Mouse (Mus musculus) embryonic facial prominence, embryonic 10.5 days (tissue): ENCODE results near the gene Baz2b. TPM values are rescaled to one million over a fixed set of nuclear protein-coding genes. Genes with fewer than 3 reads are reported as not detected.

Experiments used
- DNase-seq: peaks from one replicate; pipeline ENCODE4 v3.0.0-alpha.2; 2017; ENCODE audit warnings: low spot score
- H3K27ac ChIP-seq: fragments of 300-500 bp; sonication (generic); replicated peaks from 2 replicates; pipeline ENCODE4 v1.5.1; 2016; ENCODE audit warnings: mild to moderate bottlenecking
- H3K27me3 ChIP-seq: fragments of 300-500 bp; sonication (generic); replicated peaks from 2 replicates; pipeline ENCODE4 v1.6.1; 2016; ENCODE audit warnings: low read depth, mild to moderate bottlenecking; ENCODE audit not compliant: poor library complexity, severe bottlenecking
- H3K36me3 ChIP-seq: fragments of 300-500 bp; sonication (generic); replicated peaks from 2 replicates; pipeline ENCODE4 v1.6.1; 2016; ENCODE audit warnings: mild to moderate bottlenecking, moderate library complexity
- H3K4me1 ChIP-seq: fragments of 300-500 bp; sonication (generic); 2 replicates; pipeline ENCODE4 v1.6.1; 2016
- H3K4me3 ChIP-seq: fragments of 300-500 bp; sonication (generic); 2 replicates; pipeline ENCODE4 v1.5.1; 2016; ENCODE audit warnings: mild to moderate bottlenecking, moderate library complexity
- H3K9me3 ChIP-seq: fragments of 300-500 bp; sonication (generic); 2 replicates; pipeline ENCODE4 v1.6.1; 2016; ENCODE audit warnings: mild to moderate bottlenecking
- WGBS: fragments of 180-500 bp; shearing (Covaris S2); methylation state at CpG from one replicate; pipeline ENCODE4 v1.1.7; 2016; 5-methylcytosine and 5-hydroxymethylcytosine counted together
- polyA plus RNA-seq: library from polyadenylated mRNA; unstranded; fragments of >200 nt; fragmentation: Nextera tagmentation; extraction: Ambion mirVana; gene quantifications from 2 replicates; pipeline ENCODE4 v1.2.1, GENCODE M21; 2016

The Baz2b gene
- polyA plus RNA-seq, 1 experiment from 2014 or later, result 63.6 TPM

DNA sequence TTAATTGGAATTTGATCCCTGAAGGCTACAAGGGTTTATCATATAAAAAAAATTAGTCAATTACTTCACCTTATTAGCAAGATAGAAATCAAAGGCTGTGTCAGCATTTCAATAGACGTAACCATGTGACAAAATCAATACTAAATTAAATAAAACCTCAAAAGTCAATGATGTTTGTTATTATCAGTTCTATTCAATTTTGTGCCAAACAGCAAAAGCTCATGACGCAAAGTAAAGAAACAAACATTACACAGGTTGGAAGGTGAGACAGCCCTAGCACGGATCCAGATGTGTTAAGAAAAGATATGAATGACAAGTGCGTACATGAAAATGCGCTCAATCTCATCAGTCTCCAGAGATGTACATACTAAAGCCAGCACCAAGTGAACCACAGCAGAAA is 212.7 kb downstream of the Baz2b start:
- Histone ChIP-seq H3K9me3 (no peaks in the 10 kb centered on the region), H3K4me1 (peaks cover 19% of the 10 kb centered on the region), H3K27ac (no peak overlapping the region), H3K36me3 (peaks cover 40% of the 10 kb centered on the region), H3K27me3 (no peaks in the 10 kb centered on the region), H3K4me3 (no peak overlapping the region)
- no peak for DNase-seq
- 93% methylated on average over 5 of the region's 5 CpGs for WGBS

DNA sequence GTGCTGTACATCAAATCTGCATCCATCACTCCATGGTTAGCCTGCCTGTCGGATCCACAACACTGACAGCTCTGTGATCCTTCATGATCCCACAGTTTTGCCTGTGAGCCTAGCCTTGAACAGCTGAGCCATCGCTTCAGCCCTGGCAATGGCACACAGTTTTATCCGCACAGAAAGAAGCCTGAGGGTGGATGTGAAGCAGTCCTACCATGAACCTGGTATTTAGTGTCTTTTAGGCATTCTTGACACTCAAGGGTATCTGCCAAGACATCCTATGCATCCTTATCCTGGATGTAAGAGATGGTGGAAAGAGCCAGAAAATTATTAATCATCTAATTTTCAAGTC is 216.5 kb downstream of the Baz2b start:
- no peaks in the 10 kb centered on the region for H3K9me3 ChIP-seq
- peaks cover 36% of the 10 kb centered on the region for H3K4me1 ChIP-seq
- no peaks in the 10 kb centered on the region for H3K27me3 ChIP-seq
- peak overlapping the region; percentile 82 for H3K27ac ChIP-seq
- peaks cover 19% of the 10 kb centered on the region; the same call in 1 of the 2 replicates for H3K36me3 ChIP-seq
- 53% methylated on average over 3 of the region's 3 CpGs for WGBS
- H3K4me3 ChIP-seq, result peak overlapping the region; percentile 42; the same call in 1 of the 2 replicates
- no peak for DNase-seq

DNA sequence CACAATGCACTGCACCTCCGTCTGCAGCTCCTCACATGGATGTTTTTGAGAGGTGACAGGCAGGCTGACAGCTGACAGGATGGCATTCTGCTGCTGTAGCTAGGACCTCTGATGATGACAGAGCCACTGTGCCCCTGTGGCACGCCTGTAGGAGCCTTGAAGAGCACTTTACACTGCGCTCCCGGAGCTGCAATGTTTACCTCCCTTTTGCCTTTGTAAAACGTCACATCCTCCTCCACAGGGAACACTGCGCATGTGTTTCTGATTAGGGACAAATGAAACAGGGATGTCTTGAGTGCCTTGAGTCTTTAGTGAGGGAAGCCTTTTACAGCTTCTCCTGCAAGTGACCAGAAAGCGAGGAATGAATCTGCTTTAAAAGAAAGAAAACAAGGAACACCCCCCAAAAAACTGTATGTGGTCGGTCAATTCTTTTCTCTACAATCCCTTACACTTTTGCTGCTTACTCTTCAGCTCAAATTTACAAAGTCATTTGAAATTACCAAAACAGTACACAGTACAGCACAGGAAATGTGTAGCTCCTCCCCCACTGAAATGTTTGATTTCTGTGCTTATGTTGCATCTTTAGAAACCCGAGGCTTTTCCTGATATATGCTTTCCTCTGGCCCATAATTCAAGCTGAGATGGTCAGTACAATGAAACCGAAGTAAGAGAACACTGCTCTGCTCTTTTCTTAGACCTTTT is 217.0 kb downstream of the Baz2b start:
- Histone ChIP-seq H3K4me1 (peaks cover 41% of the 10 kb centered on the region), H3K9me3 (no peaks in the 10 kb centered on the region), H3K4me3 (peak overlapping the region; percentile 42), H3K27ac (peak overlapping the region; percentile 82), H3K36me3 (peaks cover 16% of the 10 kb centered on the region; the same call in 1 of the 2 replicates), H3K27me3 (no peaks in the 10 kb centered on the region)
- WGBS, result 34% methylated on average over 10 of the region's 10 CpGs
- peak; percentile 69 for DNase-seq

DNA sequence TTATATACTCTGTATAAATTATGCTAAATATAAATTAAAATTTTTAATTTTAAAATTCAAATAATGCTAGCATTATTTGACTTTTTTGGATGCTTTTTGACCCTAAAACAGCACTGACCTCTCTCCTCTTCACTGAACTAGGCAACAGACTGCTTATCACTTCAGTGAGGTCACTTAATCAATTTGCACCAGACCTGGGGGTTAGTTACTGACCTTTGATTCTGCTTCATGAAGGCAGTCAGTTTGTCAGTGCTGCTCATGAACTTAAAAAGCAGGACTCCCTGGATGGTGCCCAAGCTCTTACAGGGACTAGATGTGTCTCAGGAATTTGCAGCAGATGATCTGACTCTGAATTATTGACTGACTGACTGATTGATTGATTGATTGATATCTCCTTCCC is 217.9 kb downstream of the Baz2b start:
- no peak overlapping the region for H3K4me3 ChIP-seq
- no peaks in the 10 kb centered on the region for H3K27me3 ChIP-seq
- H3K4me1 ChIP-seq, result peaks cover 50% of the 10 kb centered on the region
- peaks cover 16% of the 10 kb centered on the region; the same call in 1 of the 2 replicates for H3K36me3 ChIP-seq
- no peak overlapping the region for H3K27ac ChIP-seq
- no peak for DNase-seq
- H3K9me3 ChIP-seq, result no peaks in the 10 kb centered on the region

DNA sequence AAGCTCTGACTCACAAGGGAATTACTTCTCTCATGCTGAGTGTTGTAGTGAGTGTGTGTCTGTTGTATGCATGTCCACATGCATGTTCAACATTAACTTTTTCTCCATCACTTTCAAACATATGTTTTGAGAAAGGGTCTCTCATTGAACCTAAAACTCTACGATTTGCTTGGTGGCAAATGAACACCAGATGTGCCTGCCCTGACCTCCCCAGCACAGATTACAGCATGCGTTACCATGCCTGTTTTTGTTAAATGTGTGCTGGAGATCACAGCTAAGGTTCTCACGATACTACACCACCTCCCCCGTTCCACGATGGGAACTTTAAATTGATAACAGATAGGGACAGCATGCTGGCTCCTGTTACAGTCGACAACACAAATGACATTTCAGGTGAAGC is 222.1 kb downstream of the Baz2b start:
- Histone ChIP-seq H3K9me3 (no peaks in the 10 kb centered on the region), H3K27me3 (no peaks in the 10 kb centered on the region), H3K27ac (no peak overlapping the region; the same call in 1 of the 2 replicates), H3K36me3 (peaks cover 15% of the 10 kb centered on the region; the same call in 1 of the 2 replicates), H3K4me3 (no peak overlapping the region), H3K4me1 (peaks cover 38% of the 10 kb centered on the region)
- DNase-seq, result peak; percentile 71
- 36% methylated on average over 6 of the region's 6 CpGs for WGBS

DNA sequence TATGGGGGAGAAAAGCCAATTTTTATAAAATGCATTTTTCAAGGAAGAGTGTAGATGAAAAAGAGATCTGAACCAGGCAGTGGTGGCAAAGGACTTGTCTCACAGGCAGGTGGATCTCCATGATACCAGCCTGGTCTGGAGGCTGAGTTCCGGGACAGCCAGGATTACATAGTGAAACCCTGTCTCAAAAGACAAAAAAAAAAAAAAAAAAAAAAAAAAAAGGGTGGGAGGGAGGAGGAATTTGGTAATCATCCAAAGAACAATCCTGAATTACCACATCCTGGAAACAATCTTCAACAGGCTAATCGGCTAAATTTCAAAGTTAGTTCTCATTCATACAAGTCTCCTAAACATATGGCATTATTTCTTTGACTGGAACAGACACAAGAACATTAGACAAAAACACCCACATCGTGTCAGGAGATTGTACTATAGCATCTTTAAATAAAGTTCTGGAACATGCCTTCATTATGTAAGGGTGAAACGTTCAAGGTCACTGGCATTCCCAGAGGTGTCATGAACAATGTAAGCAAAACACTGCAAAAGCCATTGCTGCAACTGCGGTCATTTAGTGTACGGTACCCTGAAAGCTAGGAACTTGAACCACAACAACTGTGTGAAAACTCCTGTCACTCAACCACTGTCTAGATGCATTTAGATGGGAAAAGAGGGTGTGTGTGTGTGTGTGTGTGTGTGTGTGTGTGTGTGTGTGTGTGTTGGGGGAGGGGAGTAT is 230.0 kb downstream of the Baz2b start:
- Histone ChIP-seq H3K9me3 (no peaks in the 10 kb centered on the region), H3K27ac (no peak overlapping the region), H3K4me3 (no peak overlapping the region), H3K4me1 (peaks cover 6% of the 10 kb centered on the region; the same call in 1 of the 2 replicates), H3K27me3 (no peaks in the 10 kb centered on the region), H3K36me3 (peaks cover 46% of the 10 kb centered on the region)
- WGBS, result 78% methylated on average over 6 of the region's 6 CpGs
- DNase-seq, result no peak

DNA sequence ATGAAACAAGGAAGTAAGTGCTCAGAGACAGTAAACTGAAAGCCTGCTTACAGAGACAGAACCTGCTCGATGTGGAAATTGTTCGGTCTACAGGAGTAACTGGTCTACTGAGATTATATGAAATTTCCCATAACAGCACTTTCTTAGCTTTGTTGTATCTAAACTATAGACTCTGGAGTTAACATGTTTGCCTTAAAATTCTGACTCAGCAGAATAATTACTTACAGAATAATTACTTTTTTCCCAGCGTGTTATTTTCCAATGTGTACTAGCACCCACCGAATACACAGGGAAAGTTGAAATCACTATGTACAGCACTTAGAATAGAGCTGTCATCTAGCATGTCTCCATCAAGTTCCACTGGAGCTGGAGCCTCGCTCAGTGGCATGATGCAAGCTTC is 233.0 kb downstream of the Baz2b start:
- Histone ChIP-seq H3K27me3 (no peaks in the 10 kb centered on the region), H3K4me1 (peaks cover 6% of the 10 kb centered on the region; the same call in 1 of the 2 replicates), H3K27ac (no peak overlapping the region), H3K36me3 (peaks cover 46% of the 10 kb centered on the region), H3K9me3 (no peaks in the 10 kb centered on the region), H3K4me3 (no peak overlapping the region)
- WGBS, result 92% methylated on average over 5 of the region's 5 CpGs
- no peak for DNase-seq

DNA sequence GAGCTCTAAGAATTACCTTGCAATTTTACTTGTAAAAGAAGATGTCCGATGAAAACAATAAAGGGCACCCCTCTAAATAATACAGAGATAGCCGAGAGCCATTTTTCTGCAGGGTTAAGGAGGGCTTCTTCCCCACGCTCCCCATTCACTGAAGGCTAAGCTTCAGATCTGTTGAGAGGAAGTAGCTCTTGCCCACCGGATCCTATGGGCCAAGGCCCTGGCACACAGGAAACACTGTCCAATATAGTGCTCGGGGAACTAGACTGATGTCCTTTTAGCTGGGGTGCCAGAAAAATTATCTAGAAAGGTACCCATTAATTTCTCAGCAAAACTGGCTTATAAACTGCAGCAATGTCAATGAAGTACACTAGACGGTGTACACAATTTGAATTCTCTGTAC is 233.9 kb downstream of the Baz2b start:
- no peak overlapping the region for H3K27ac ChIP-seq
- no peak overlapping the region for H3K4me3 ChIP-seq
- H3K4me1 ChIP-seq, result peaks cover 6% of the 10 kb centered on the region; the same call in 1 of the 2 replicates
- 91% methylated on average over 6 of the region's 6 CpGs for WGBS
- no peak for DNase-seq
- H3K36me3 ChIP-seq, result peaks cover 48% of the 10 kb centered on the region
- H3K27me3 ChIP-seq, result no peaks in the 10 kb centered on the region
- H3K9me3 ChIP-seq, result no peaks in the 10 kb centered on the region

DNA sequence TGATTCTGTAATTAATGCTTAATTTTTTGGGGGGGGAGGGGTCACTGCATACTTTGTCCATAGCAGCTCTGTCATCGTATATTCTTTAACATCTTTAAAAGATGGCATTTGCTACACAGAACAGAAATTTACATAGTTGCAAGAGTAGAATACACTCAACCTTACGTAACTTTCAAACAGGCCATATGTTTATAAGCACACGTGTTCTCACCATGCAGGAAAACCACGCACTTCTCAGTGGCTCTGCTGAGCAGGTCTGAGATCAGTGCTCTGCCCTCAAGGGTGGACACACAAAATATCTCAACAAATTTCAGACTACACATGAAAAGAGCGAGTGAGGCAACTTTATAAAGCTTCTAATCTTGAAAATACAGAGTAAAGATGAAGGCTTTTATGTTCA is 235.7 kb downstream of the Baz2b start:
- H3K27me3 ChIP-seq, result no peaks in the 10 kb centered on the region
- H3K4me1 ChIP-seq, result no peaks in the 10 kb centered on the region
- H3K9me3 ChIP-seq, result no peaks in the 10 kb centered on the region
- no peak overlapping the region for H3K27ac ChIP-seq
- DNase-seq, result no peak
- no peak overlapping the region for H3K4me3 ChIP-seq
- peaks cover 57% of the 10 kb centered on the region for H3K36me3 ChIP-seq
- WGBS, result 93% methylated on average over 5 of the region's 5 CpGs

DNA sequence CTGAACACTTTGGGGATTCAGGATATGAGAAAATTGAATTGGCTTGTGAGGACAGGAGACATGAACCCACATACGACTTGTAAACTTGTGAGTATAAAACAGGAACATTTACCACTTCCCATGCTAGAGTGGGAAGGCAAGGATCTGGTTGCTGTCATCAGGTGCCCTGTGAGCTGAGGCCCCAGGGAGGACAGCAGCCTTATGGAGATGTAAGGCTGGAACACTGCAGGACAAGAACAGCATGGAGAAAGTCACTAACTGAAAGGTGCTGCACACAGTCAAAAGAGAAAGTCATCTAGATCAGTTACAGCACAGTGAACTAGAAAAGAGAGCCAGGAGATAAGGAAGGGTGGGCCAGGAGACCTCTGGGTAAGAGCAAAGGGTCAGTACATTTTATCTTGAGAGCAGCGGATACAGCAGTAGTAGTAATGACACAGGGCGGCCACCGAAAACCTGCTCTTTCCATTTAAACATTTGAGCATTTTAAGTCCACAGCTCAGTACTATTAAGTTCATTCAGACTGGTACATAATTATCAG is 236.5 kb downstream of the Baz2b start:
- Histone ChIP-seq H3K27me3 (no peaks in the 10 kb centered on the region), H3K4me3 (no peak overlapping the region), H3K36me3 (peaks cover 61% of the 10 kb centered on the region), H3K9me3 (no peaks in the 10 kb centered on the region), H3K27ac (no peak overlapping the region), H3K4me1 (no peaks in the 10 kb centered on the region)
- 86% methylated on average over 4 of the region's 4 CpGs for WGBS
- no peak for DNase-seq

DNA sequence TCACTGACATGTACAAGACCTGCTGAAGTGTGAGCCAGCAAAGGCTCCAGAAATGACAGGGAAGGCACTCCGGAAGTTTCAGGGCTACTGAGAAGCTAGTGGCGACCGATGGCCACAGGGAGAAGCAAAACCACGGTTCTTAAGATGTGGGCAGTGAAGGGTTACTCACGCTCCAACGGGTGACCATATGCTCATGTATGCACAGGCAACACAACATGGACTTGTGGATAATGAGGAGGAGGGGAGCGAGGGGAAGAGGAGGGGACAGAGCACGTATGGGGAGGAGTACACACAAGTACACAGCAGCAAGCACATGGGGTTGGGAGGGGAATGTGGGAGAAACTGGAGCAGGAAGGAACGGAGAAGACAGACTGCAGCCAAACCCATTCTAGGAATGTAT is 239.1 kb downstream of the Baz2b start:
- no peaks in the 10 kb centered on the region for H3K27me3 ChIP-seq
- WGBS, result 88% methylated on average over 9 of the region's 9 CpGs
- H3K4me1 ChIP-seq, result no peaks in the 10 kb centered on the region
- no peak overlapping the region for H3K27ac ChIP-seq
- no peak overlapping the region for H3K4me3 ChIP-seq
- DNase-seq, result no peak
- no peaks in the 10 kb centered on the region for H3K9me3 ChIP-seq
- peaks cover 59% of the 10 kb centered on the region for H3K36me3 ChIP-seq

DNA sequence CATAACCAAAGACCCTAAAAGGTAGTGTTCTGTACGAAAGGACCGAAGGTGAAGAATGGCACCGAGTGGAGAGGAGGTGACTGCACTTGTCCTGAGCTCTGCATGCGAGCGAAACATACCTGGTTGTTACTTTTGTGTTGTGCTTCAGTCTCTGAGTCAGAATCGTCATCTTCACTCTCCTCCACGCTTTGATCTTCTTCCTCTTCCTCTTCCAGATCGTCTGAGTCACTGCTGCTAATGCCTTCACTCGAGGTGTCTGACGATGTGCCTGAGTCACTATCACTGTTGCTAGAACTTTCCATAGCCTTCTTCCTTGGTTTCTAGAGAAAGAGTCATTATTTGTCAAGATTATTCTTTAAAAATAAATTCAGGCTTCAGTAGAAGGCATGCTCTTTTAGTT is 240.5 kb downstream of the Baz2b start:
- WGBS, result 93% methylated on average over 10 of the region's 10 CpGs

DNA sequence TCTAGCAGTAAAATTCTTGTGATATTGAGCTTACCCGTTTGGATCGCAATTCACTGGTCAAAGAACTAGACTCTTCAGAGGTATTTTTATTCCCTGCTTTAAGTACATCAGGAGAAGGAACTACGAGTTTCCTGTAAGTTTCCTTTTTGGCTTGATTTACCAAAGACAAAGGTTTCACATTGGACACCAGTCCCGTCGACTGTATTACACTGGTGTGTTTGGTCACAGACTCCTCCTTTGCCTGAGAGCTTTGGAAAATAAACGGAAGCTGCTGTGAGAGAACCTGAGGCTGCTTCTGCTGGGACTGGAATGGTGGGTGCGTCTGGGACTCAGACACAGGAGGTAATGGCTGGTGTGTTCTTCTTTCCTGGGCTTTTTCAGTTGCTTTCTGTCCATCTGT is 241.0 kb downstream of the Baz2b start:
- H3K4me1 ChIP-seq, result no peaks in the 10 kb centered on the region
- 89% methylated on average over 7 of the region's 7 CpGs for WGBS
- no peaks in the 10 kb centered on the region for H3K9me3 ChIP-seq
- peaks cover 50% of the 10 kb centered on the region for H3K36me3 ChIP-seq
- no peak for DNase-seq
- no peak overlapping the region for H3K27ac ChIP-seq
- H3K27me3 ChIP-seq, result no peaks in the 10 kb centered on the region
- no peak overlapping the region for H3K4me3 ChIP-seq

More for the DNA sequence above, 240.5 kb downstream of the Baz2b start:
- no peaks in the 10 kb centered on the region for H3K4me1 ChIP-seq
- no peaks in the 10 kb centered on the region for H3K9me3 ChIP-seq
- DNase-seq, result no peak
- no peaks in the 10 kb centered on the region for H3K27me3 ChIP-seq
- H3K36me3 ChIP-seq, result peaks cover 50% of the 10 kb centered on the region
- no peak overlapping the region for H3K27ac ChIP-seq
- no peak overlapping the region for H3K4me3 ChIP-seq
